Mouse (Mus musculus) heart, postnatal 25 days (tissue): ENCODE measurements around the gene Slc25a22. TPM values are rescaled to one million over a fixed set of nuclear protein-coding genes. Genes with fewer than 3 reads are reported as not detected.
A peak's percentile ranks its signal among the peaks of the same experiment; 100 is the strongest.

Experiments
- DNase-seq: peaks from one replicate; pipeline ENCODE4 v3.0.0; 2022; ENCODE audit warnings: low spot score
- intact Hi-C: fragments of 180-260 bp; cut with DNase I; formaldehyde crosslinking; loops from one replicate; pipeline ENCODE4 v1.15.1; 2025
- total RNA-seq, 2 experiments: library from RNA; stranded (reverse); gene quantifications; 2 replicates each; pipeline ENCODE4 v1.2.3; 2021

Slc25a22 gene
- total RNA-seq, result 10 to 100 TPM; 58.8 to 72.6 TPM

GRCm38 (mm10) chr7:141437178-141438120 is at the start of gene Slc25a22:
Gene Slc25a22 (minus strand): TSS chr7:141437892.
- intact Hi-C loops, result loop anchor here (1.0 kb wide), 1 partner anchor 28 kb away; no protein-coding TSS in a partner anchor

GRCm38 (mm10) chr7:141487141-141487540 is 49.4 kb upstream of the Slc25a22 start:
- intact Hi-C loops, result no loop called here
- DNase-seq, result no peak

More at GRCm38 (mm10) chr7:141437178-141438120, at the start of gene Slc25a22:
- DNase-seq, result peak; percentile 71

- DNase-seq, result no peak
- intact Hi-C loops, result no loop called here
Observed at GRCm38 (mm10) chr7:141486239-141486638, 48.5 kb upstream of the Slc25a22 start.

GRCm38 (mm10) chr7:141485606-141486005 is 47.9 kb upstream of the Slc25a22 start:
- no peak for DNase-seq
- intact Hi-C loops, result no loop called here

GRCm38 (mm10) chr7:141485186-141485585 is 47.5 kb upstream of the Slc25a22 start:
- no peak for DNase-seq
- intact Hi-C loops, result no loop called here

GRCm38 (mm10) chr7:141484186-141485120 is 46.8 kb upstream of the Slc25a22 start:
- DNase-seq, result no peak
- intact Hi-C loops, result loop anchor here (5.0 kb wide), 1 partner anchor 133 kb away; no protein-coding TSS in a partner anchor

GRCm38 (mm10) chr7:141483114-141483653 is 45.5 kb upstream of the Slc25a22 start:
- no peak for DNase-seq
- intact Hi-C loops, result loop anchor here (5.0 kb wide), 1 partner anchor 134 kb away; no protein-coding TSS in a partner anchor

- no peak for DNase-seq
- intact Hi-C loops, result loop anchor here (5.0 kb wide), 1 partner anchor 135 kb away; no protein-coding TSS in a partner anchor
Observed at GRCm38 (mm10) chr7:141482531-141483024, 44.9 kb upstream of the Slc25a22 start.

- no peak for DNase-seq
- intact Hi-C loops, result loop anchor here (1.0 to 5.0 kb wide), 3 partner anchors 45 to 185 kb away; no protein-coding TSS in a partner anchor
Observed at GRCm38 (mm10) chr7:141481498-141482401, 44.1 kb upstream of the Slc25a22 start.

GRCm38 (mm10) chr7:141480842-141481497 is 43.3 kb upstream of the Slc25a22 start:
- intact Hi-C loops, result loop anchor here (1.0 to 5.0 kb wide), 3 partner anchors 45 to 185 kb away; no protein-coding TSS in a partner anchor
- no peak for DNase-seq

GRCm38 (mm10) chr7:141478270-141478748 is 40.6 kb upstream of the Slc25a22 start:
- intact Hi-C loops, result no loop called here
- DNase-seq, result no peak

- intact Hi-C loops, result no loop called here
- DNase-seq, result no peak
Observed at GRCm38 (mm10) chr7:141477578-141478269, 40.0 kb upstream of the Slc25a22 start.

GRCm38 (mm10) chr7:141476981-141477370 is 39.3 kb upstream of the Slc25a22 start:
- DNase-seq, result no peak
- intact Hi-C loops, result no loop called here

- peak; percentile 90 for DNase-seq
- intact Hi-C loops, result no loop called here
Observed at GRCm38 (mm10) chr7:141476226-141476980, 38.7 kb upstream of the Slc25a22 start.

GRCm38 (mm10) chr7:141475805-141476158 is 38.1 kb upstream of the Slc25a22 start:
- intact Hi-C loops, result no loop called here
- DNase-seq, result no peak

GRCm38 (mm10) chr7:141475011-141475804 is 37.5 kb upstream of the Slc25a22 start, which contains the start of the genes Polr2l and Tspan4:
Gene Polr2l (minus strand): TSS chr7:141475132.
Gene Tspan4 (plus strand): TSS chr7:141475240.
- intact Hi-C loops, result no loop called here
- DNase-seq, result peak; percentile 76
